Mouse (Mus musculus) olfactory bulb, adult 2 months (tissue): ENCODE measurements around the gene B3gnt2.

Experiments
- CTCF ChIP-seq: fragments of 200-500 bp; IDR thresholded peaks from 2 replicates; pipeline ENCODE4 v1.5.1; 2012; ENCODE audit warnings: low read depth, mild to moderate bottlenecking, low read length, moderate library complexity; ENCODE audit not compliant: insufficient read depth
- POLR2A ChIP-seq: fragments of 200-500 bp; IDR thresholded peaks from 2 replicates; pipeline ENCODE4 v1.6.1; 2012; ENCODE audit warnings: mild to moderate bottlenecking, low read depth, low read length, moderate library complexity; ENCODE audit not compliant: insufficient read depth

DNA sequence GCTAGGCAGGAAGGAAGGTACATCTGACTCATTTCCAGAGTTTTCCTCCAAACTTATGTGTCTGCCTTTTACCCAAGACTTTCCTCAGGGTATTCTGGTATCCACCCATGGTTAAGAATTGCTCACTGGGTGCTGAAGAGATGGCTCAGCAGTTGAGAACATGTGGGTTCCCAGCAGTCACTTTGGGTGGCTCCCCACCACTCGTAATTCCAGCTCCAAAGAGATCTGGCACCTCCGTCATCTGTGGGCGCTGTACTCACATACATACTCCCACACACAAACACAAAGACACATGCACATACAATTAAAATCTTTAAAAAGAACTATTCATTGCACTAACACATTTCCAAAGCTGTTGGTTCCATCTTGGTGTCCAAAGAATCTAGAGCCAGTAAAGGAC, 28.5 kb upstream of the B3gnt2 start:
- TF ChIP-seq CTCF (no peak), POLR2A (no peak)
